Mouse (Mus musculus) forebrain, embryonic 16.5 days (tissue): ENCODE data around the gene Draxin. TPM values are rescaled to one million over a fixed set of nuclear protein-coding genes. Genes with fewer than 3 reads are reported as not detected.
A peak's percentile ranks its signal among the peaks of the same experiment; 100 is the strongest.
"Not testable (repeated sequence)": the region's sequence is repeated elsewhere in the genome, so short reads cannot be mapped to it uniquely, and the experiment has no call there.

Experiments
- ATAC-seq: fragments of 200-750 bp; cut with Nextera tagmentation; 2 replicates; pipeline ENCODE4 v1.8.0; 2017; ENCODE audit warnings: mild to moderate bottlenecking, moderate library complexity
- H3K27ac ChIP-seq: fragments of 300-500 bp; sonication (generic); 2 replicates; pipeline ENCODE4 v1.5.1; 2014; ENCODE audit warnings: low read length, control low read depth
- H3K27me3 ChIP-seq: fragments of 300-500 bp; sonication (generic); replicated peaks from 2 replicates; pipeline ENCODE4 v1.6.1; 2014; ENCODE audit warnings: low read length; ENCODE audit not compliant: control insufficient read depth, insufficient read depth
- H3K36me3 ChIP-seq: fragments of 300-500 bp; sonication (generic); 2 replicates; pipeline ENCODE4 v1.6.1; 2014; ENCODE audit not compliant: control insufficient read depth, insufficient read depth
- H3K4me1 ChIP-seq: fragments of 300-500 bp; sonication (generic); replicated peaks from 2 replicates; pipeline ENCODE4 v1.6.1; 2014; ENCODE audit warnings: low read length; ENCODE audit not compliant: control insufficient read depth, insufficient read depth
- H3K4me2 ChIP-seq: fragments of 300-500 bp; sonication (generic); 2 replicates; pipeline ENCODE4 v1.6.1; 2014; ENCODE audit warnings: mild to moderate bottlenecking, low read length, control low read depth
- H3K4me3 ChIP-seq: fragments of 300-500 bp; sonication (generic); replicated peaks from 2 replicates; pipeline ENCODE4 v1.5.1; 2014; ENCODE audit warnings: mild to moderate bottlenecking, low read length, control low read depth
- H3K9ac ChIP-seq: fragments of 300-500 bp; sonication (generic); replicated peaks from 2 replicates; pipeline ENCODE4 v1.6.1; 2014; ENCODE audit warnings: low read depth, low read length, control low read depth
- H3K9me3 ChIP-seq: fragments of 300-500 bp; sonication (generic); 2 replicates; pipeline ENCODE4 v1.6.1; 2016; ENCODE audit warnings: low read length; ENCODE audit not compliant: control insufficient read depth
- WGBS: fragments of 180-500 bp; shearing (Covaris S2); extraction: QIAGEN DNeasy Blood & Tissue Kit; methylation state at CpG from one replicate; pipeline ENCODE4 v1.1.7; 2014; 5-methylcytosine and 5-hydroxymethylcytosine counted together
- polyA plus RNA-seq: library from polyadenylated mRNA; unstranded; fragments of >200 nt; fragmentation: Nextera tagmentation; extraction: Ambion mirVana; gene quantifications from 2 replicates; pipeline ENCODE4 v1.2.1, GENCODE M21; 2015

Draxin gene
- polyA plus RNA-seq: 22.7 and 23.5 TPM in 2 replicates

- H3K27me3 ChIP-seq: no peaks in the 10 kb centered on the region
- no peaks in the 10 kb centered on the region for H3K9me3 ChIP-seq
- H3K4me2 ChIP-seq: peak within 1 kb of the TSS; percentile 97
- under 1% methylated on average over 69 of the region's 87 CpGs for WGBS
- H3K9ac ChIP-seq: peak within 1 kb of the TSS; percentile 100
- no peaks in the 10 kb centered on the region for H3K36me3 ChIP-seq
- H3K4me3 ChIP-seq: peak within 1 kb of the TSS; percentile 87
- peak; percentile 85 for ATAC-seq
- peak within 1 kb of the TSS; percentile 97 for H3K27ac ChIP-seq
- H3K4me1 ChIP-seq: peaks cover 40% of the 10 kb centered on the region
Measured at GRCm38 (mm10) chr4:148130561-148131413, at the start of gene Draxin. Gene Draxin, minus strand, starts transcription at chr4:148130698.

DNA sequence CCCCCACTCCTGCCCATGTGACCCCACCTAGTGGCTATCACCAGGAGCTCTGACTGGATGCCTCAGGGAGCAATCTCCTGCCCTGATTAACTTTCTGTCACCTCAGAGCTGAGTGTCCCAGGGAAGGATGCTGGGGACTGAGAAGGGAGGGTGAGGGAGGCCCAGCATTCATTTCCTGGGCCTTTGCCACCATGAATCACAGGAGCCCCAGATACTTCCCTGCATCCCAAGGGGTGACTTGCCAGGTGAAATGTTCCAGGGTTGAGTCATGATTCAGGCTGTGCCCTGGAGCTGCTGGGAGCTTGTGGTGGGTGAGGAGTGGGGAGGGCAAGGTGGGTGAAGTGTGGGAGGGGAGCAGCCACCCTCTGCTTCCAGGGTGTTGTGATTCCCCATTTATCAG is 47.2 kb upstream of the Draxin start:
- Histone ChIP-seq H3K4me3 (no peak overlapping the region), H3K36me3 (no peaks in the 10 kb centered on the region), H3K9me3 (no peaks in the 10 kb centered on the region), H3K9ac (no peak overlapping the region), H3K4me2 (no peak overlapping the region), H3K27me3 (peaks cover 31% of the 10 kb centered on the region), H3K27ac (no peak overlapping the region), H3K4me1 (peaks cover 13% of the 10 kb centered on the region)
- ATAC-seq: no peak

- ATAC-seq, H3K36me3 ChIP-seq, H3K27ac ChIP-seq, H3K4me3 ChIP-seq, H3K9ac ChIP-seq, H3K9me3 ChIP-seq, H3K4me2 ChIP-seq: not testable (repeated sequence)
- Histone ChIP-seq H3K4me1 (peaks cover 13% of the 10 kb centered on the region), H3K27me3 (peaks cover 40% of the 10 kb centered on the region)
- 75% methylated on average over 5 of the region's 6 CpGs for WGBS
Measured at GRCm38 (mm10) chr4:148176603-148177002, 46.1 kb upstream of the Draxin start.

DNA sequence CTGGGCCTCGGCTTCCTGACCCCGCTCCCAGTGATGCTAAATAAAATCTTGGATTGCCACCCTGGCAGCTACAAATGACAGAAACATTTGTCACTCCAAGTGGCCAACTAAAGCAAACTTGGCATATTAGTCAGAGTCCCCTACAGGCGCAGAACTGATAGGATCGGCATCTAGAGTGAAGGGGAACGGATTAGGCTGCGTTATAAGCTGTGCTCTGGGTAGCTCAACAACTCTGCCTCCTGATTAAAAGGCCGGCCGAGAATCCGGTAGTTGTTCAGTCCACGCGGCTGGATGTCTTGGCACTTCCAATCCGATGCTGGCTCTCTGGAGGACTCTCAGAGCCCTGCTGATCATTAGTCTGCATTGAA is 44.0 kb upstream of the Draxin start:
- Histone ChIP-seq H3K4me3 (peak overlapping the region; percentile 42), H3K9ac (no peak overlapping the region; the same call in 1 of the 2 replicates), H3K36me3 (no peaks in the 10 kb centered on the region), H3K4me1 (peaks cover 13% of the 10 kb centered on the region), H3K27ac (no peak overlapping the region), H3K4me2 (peak overlapping the region; percentile 71), H3K27me3 (peaks cover 48% of the 10 kb centered on the region), H3K9me3 (no peaks in the 10 kb centered on the region)
- WGBS: 3% methylated on average over 12 of the region's 12 CpGs
- ATAC-seq: peak; percentile 19; the same call in 1 of the 2 replicates

DNA sequence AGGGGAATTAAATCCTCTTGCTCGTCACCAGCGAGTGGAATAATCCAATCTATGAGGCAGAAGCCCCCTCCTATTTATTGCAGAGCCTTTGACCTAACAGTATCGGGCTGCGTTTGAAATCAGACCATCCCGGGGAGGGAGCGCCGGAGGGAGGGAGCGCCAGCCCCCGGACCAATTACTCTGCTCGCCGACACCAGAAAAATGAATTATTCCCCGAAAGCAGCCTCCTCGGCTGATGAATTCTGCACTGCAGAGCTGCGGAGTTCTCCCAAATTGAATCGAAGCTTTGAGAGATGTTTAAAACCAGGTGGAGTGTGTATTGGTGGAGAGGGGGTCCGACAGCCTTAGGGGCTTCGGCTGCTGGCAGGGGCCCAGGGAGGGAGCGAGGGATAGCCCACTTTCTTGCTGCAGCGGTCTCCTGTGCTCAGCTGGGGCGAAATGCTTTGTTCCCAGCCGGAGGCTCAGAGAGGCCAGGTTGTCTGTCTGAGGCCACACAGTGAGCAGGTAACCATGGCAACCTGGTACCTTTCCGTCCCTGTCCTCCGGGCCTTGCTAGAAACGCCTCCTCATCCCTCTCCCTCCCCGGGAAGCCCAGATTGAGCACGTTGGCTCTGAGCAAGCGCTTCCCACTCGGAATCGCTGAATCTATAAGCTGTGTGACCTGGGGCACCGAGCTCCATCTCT is 43.5 kb upstream of the Draxin start:
- Histone ChIP-seq H3K36me3 (no peaks in the 10 kb centered on the region), H3K9ac (peak overlapping the region; percentile 57), H3K4me2 (peak overlapping the region; percentile 71), H3K9me3 (no peaks in the 10 kb centered on the region), H3K27me3 (peaks cover 49% of the 10 kb centered on the region), H3K4me1 (peaks cover 13% of the 10 kb centered on the region), H3K27ac (0 out of 2 replicates have a peak overlapping the region, but pooled peaks have one; percentile 12), H3K4me3 (peak overlapping the region; percentile 42)
- WGBS: under 1% methylated on average over 30 of the region's 30 CpGs
- peak; percentile 45 for ATAC-seq

DNA sequence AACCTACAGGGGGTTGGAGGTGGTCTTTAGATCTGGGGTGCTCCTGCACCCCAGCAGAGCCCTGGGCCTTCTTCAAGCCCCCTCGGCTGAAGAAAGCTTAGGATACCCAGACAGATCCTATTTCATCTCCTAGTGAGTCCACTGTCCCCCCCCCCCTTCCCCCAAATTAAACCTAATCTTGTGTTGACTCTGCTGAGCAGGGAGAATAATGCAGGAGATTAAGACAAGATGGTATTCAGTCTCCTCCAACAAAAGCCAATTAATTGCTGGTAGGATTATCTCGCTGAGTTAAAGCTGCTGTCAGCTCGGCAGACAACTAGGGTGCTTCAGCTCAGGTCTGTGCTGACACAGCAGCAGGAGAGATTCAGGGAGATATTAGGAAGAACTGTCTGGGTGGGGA is 40.8 kb upstream of the Draxin start:
- no peak overlapping the region for H3K4me2 ChIP-seq
- no peak for ATAC-seq
- no peak overlapping the region for H3K4me3 ChIP-seq
- H3K9ac ChIP-seq: no peak overlapping the region
- H3K4me1 ChIP-seq: peaks cover 22% of the 10 kb centered on the region
- 7% methylated on average over 3 of the region's 3 CpGs for WGBS
- no peaks in the 10 kb centered on the region for H3K9me3 ChIP-seq
- peaks cover 43% of the 10 kb centered on the region for H3K27me3 ChIP-seq
- no peaks in the 10 kb centered on the region for H3K36me3 ChIP-seq
- no peak overlapping the region for H3K27ac ChIP-seq

GRCm38 (mm10) chr4:148170842-148171241 is 40.3 kb upstream of the Draxin start:
- H3K4me2 ChIP-seq: no peak overlapping the region
- H3K27me3 ChIP-seq: peaks cover 43% of the 10 kb centered on the region
- no peak overlapping the region for H3K27ac ChIP-seq
- peaks cover 26% of the 10 kb centered on the region for H3K4me1 ChIP-seq
- no peak for ATAC-seq
- no peaks in the 10 kb centered on the region for H3K36me3 ChIP-seq
- H3K9me3 ChIP-seq: no peaks in the 10 kb centered on the region
- H3K4me3 ChIP-seq: no peak overlapping the region
- 0% methylated on average over 2 of the region's 2 CpGs for WGBS
- H3K9ac ChIP-seq: no peak overlapping the region

- H3K27me3 ChIP-seq: peaks cover 46% of the 10 kb centered on the region
- no peaks in the 10 kb centered on the region for H3K36me3 ChIP-seq
- 0 out of 2 replicates have a peak overlapping the region, but pooled peaks have one; percentile 11 for H3K9ac ChIP-seq
- peaks cover 30% of the 10 kb centered on the region for H3K4me1 ChIP-seq
- no peak overlapping the region for H3K4me2 ChIP-seq
- no peak overlapping the region for H3K4me3 ChIP-seq
- H3K27ac ChIP-seq: no peak overlapping the region
- 22% methylated on average over 15 of the region's 15 CpGs for WGBS
- ATAC-seq: no peak
- no peaks in the 10 kb centered on the region for H3K9me3 ChIP-seq
Measured at GRCm38 (mm10) chr4:148169586-148169985, 39.1 kb upstream of the Draxin start.

- H3K4me3 ChIP-seq: no peak overlapping the region
- no peak for ATAC-seq
- H3K4me1 ChIP-seq: peaks cover 26% of the 10 kb centered on the region
- no peak overlapping the region for H3K27ac ChIP-seq
- H3K9me3 ChIP-seq: no peaks in the 10 kb centered on the region
- H3K27me3 ChIP-seq: peaks cover 50% of the 10 kb centered on the region
- 31% methylated on average over 7 of the region's 7 CpGs for WGBS
- no peaks in the 10 kb centered on the region for H3K36me3 ChIP-seq
- no peak overlapping the region for H3K4me2 ChIP-seq
- H3K9ac ChIP-seq: no peak overlapping the region
Measured at GRCm38 (mm10) chr4:148168287-148168686, 37.8 kb upstream of the Draxin start.
